Comparison of ENCODE assay signal across 7 mouse cellular contexts in the genomic region with DNA sequence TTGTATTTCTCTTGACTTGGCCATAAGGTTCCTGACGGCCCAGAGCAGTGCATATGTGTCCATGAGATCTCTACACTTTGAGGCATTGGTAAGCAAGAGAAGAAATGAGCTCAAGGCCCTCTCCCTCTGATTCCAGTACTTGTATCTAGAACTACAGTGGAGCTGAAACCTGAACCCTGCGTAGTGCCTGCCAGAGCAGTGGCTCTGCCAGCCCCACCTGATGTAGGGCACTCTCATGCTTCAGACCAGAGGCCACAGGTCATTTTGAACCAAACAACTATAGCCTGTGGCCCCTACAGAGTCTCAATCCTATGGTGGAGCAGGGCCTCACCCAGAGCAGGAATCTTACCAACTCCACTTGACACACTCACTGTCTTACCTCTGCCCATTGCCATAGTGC.
"Had no signal": no experiment of that assay in that cellular context is flagged by ENCODE, and none has a peak within 500 bp of the region (broad histone marks: within the 10 kb centered on the region; RNA-seq: fewer than 3 reads in every experiment).

No protein-coding gene starts in this region.

- H3K27ac ChIP-seq: midbrain, embryonic 10.5 days; midbrain, embryonic 13.5 days; midbrain, embryonic 15.5 days; neural tube, embryonic 13.5 days; neural tube, embryonic 15.5 days had no signal

- H3K4me2 ChIP-seq: lung, embryonic 14.5 days; midbrain, embryonic 13.5 days; midbrain, embryonic 15.5 days; neural tube, embryonic 13.5 days; neural tube, embryonic 15.5 days had no signal

- H3K9ac ChIP-seq: lung, embryonic 14.5 days; midbrain, embryonic 13.5 days; midbrain, embryonic 15.5 days; neural tube, embryonic 13.5 days; neural tube, embryonic 15.5 days had no signal

- ATAC-seq: midbrain, embryonic 13.5 days; midbrain, embryonic 15.5 days had no signal

- H3K4me3 ChIP-seq: midbrain, embryonic 10.5 days; midbrain, embryonic 13.5 days; midbrain, embryonic 15.5 days; myocyte; neural tube, embryonic 13.5 days; neural tube, embryonic 15.5 days had no signal

- H3K36me3 ChIP-seq: midbrain, embryonic 13.5 days; midbrain, embryonic 15.5 days; neural tube, embryonic 13.5 days; neural tube, embryonic 15.5 days had no signal

- H3K9me3 ChIP-seq: midbrain, embryonic 10.5 days; midbrain, embryonic 13.5 days; midbrain, embryonic 15.5 days; neural tube, embryonic 13.5 days; neural tube, embryonic 15.5 days had no signal

- H3K27me3 ChIP-seq: midbrain, embryonic 13.5 days; midbrain, embryonic 15.5 days; neural tube, embryonic 13.5 days; neural tube, embryonic 15.5 days had no signal
